Mouse (Mus musculus) intestine, embryonic 14.5 days (tissue): Measurements from ENCODE around the gene Galns. TPM values are rescaled to one million over a fixed set of nuclear protein-coding genes. Genes with fewer than 3 reads are reported as not detected.

ENCODE experiments used
- ATAC-seq: fragments of 200-750 bp; cut with Nextera tagmentation; replicated peaks from 2 replicates; pipeline ENCODE4 v1.8.0; 2017; ENCODE audit warnings: low read depth, moderate number of reproducible peaks, moderate TSS enrichment, moderate library complexity; ENCODE audit not compliant: low FRiP score, low TSS enrichment
- DNase-seq: peaks from one replicate; pipeline ENCODE4 v3.0.0-alpha.2; 2018; ENCODE audit warnings: low spot score
- H3K27ac ChIP-seq: fragments of 300-500 bp; sonication (generic); 2 replicates; pipeline ENCODE4 v1.5.1; 2014; ENCODE audit warnings: low read depth, mild to moderate bottlenecking, control low read depth
- H3K27me3 ChIP-seq: fragments of 300-500 bp; sonication (generic); replicated peaks from 2 replicates; pipeline ENCODE4 v1.6.1; 2014; ENCODE audit warnings: low read length, control low read depth; ENCODE audit not compliant: control insufficient read depth, insufficient read depth
- H3K36me3 ChIP-seq: fragments of 300-500 bp; sonication (generic); 2 replicates; pipeline ENCODE4 v1.6.1; 2014; ENCODE audit warnings: low read length, control low read depth; ENCODE audit not compliant: control insufficient read depth, insufficient read depth
- H3K4me1 ChIP-seq: fragments of 300-500 bp; sonication (generic); replicated peaks from 2 replicates; pipeline ENCODE4 v1.6.1; 2014; ENCODE audit warnings: low read length, control low read depth, mixed read lengths; ENCODE audit not compliant: control insufficient read depth, insufficient read depth
- H3K4me2 ChIP-seq: fragments of 300-500 bp; sonication (generic); 2 replicates; pipeline ENCODE4 v1.6.1; 2014; ENCODE audit warnings: low read length
- H3K4me3 ChIP-seq: fragments of 300-500 bp; sonication (generic); 2 replicates; pipeline ENCODE4 v1.5.1; 2014; ENCODE audit warnings: low read depth, low read length, control low read depth, mixed read lengths
- H3K9ac ChIP-seq: fragments of 300-500 bp; sonication (generic); 2 replicates; pipeline ENCODE4 v1.6.1; 2014; ENCODE audit warnings: mild to moderate bottlenecking, low read length
- H3K9me3 ChIP-seq: fragments of 300-500 bp; sonication (generic); 2 replicates; pipeline ENCODE4 v1.6.1; 2016; ENCODE audit warnings: low read length, control low read depth; ENCODE audit not compliant: control insufficient read depth
- WGBS: fragments of 180-500 bp; shearing (Covaris S2); extraction: QIAGEN DNeasy Blood & Tissue Kit; methylation state at CpG from one replicate; pipeline ENCODE4 v1.1.7; 2014; 5-methylcytosine and 5-hydroxymethylcytosine counted together
- polyA plus RNA-seq: library from polyadenylated mRNA; unstranded; fragments of >200 nt; fragmentation: Nextera tagmentation; extraction: Ambion mirVana; gene quantifications from 2 replicates; pipeline ENCODE4 v1.2.1, GENCODE M21; 2014

Gene Galns
- polyA plus RNA-seq, 1 experiment from 2014 or later: 12.2 TPM

GRCm38 (mm10) chr8:122610612-122611277 is 518 bp downstream of the Galns start:
- Histone ChIP-seq H3K4me3 (peak overlapping the region; percentile 70), H3K9ac (peak overlapping the region; percentile 59), H3K27me3 (no peaks in the 10 kb centered on the region), H3K36me3 (peaks cover 9% of the 10 kb centered on the region; the same call in 1 of the 2 replicates), H3K27ac (peak overlapping the region; percentile 57; the same call in 1 of the 2 replicates), H3K4me1 (peaks cover 10% of the 10 kb centered on the region; the same call in 1 of the 2 replicates), H3K4me2 (peak overlapping the region; percentile 93), H3K9me3 (no peaks in the 10 kb centered on the region)
- DNase-seq: no peak
- no peak; the same call in 1 of the 2 replicates for ATAC-seq
- 6% methylated on average over 20 of the region's 20 CpGs for WGBS

- Histone ChIP-seq H3K4me3 (no peak overlapping the region), H3K27me3 (no peaks in the 10 kb centered on the region)
Observed at GRCm38 (mm10) chr8:122610209-122610608, 1.1 kb downstream of the Galns start.

GRCm38 (mm10) chr8:122606810-122607209 is 4.5 kb downstream of the Galns start:
- no peak overlapping the region for H3K9ac ChIP-seq
- H3K27ac ChIP-seq: no peak overlapping the region
- no peak overlapping the region for H3K4me2 ChIP-seq
- no peak overlapping the region for H3K4me3 ChIP-seq
- no peak for DNase-seq
- H3K36me3 ChIP-seq: no peaks in the 10 kb centered on the region
- ATAC-seq: no peak
- H3K9me3 ChIP-seq: no peaks in the 10 kb centered on the region
- H3K4me1 ChIP-seq: no peaks in the 10 kb centered on the region; the same call in 1 of the 2 replicates
- H3K27me3 ChIP-seq: no peaks in the 10 kb centered on the region
- WGBS: 88% methylated on average over 11 of the region's 12 CpGs

More at GRCm38 (mm10) chr8:122610209-122610608, 1.1 kb downstream of the Galns start:
- 64% methylated on average over 4 of the region's 4 CpGs for WGBS
- Histone ChIP-seq H3K4me2 (peak overlapping the region; percentile 93), H3K9ac (no peak overlapping the region), H3K9me3 (no peaks in the 10 kb centered on the region), H3K27ac (no peak overlapping the region), H3K4me1 (peaks cover 10% of the 10 kb centered on the region; the same call in 1 of the 2 replicates), H3K36me3 (peaks cover 4% of the 10 kb centered on the region; the same call in 1 of the 2 replicates)
- ATAC-seq (no peak), DNase-seq (no peak)

- no peak overlapping the region for H3K9ac ChIP-seq
- H3K36me3 ChIP-seq: no peaks in the 10 kb centered on the region
- H3K27me3 ChIP-seq: no peaks in the 10 kb centered on the region
- H3K9me3 ChIP-seq: no peaks in the 10 kb centered on the region
- DNase-seq: no peak
- H3K4me3 ChIP-seq: no peak overlapping the region
- whole genome bisulfite sequencing: 73% methylated on average over 4 of the region's 4 CpGs
- H3K4me1 ChIP-seq: no peaks in the 10 kb centered on the region; the same call in 1 of the 2 replicates
- no peak overlapping the region for H3K4me2 ChIP-seq
- ATAC-seq: no peak
- H3K27ac ChIP-seq: no peak overlapping the region
Observed at GRCm38 (mm10) chr8:122605367-122605766, 5.9 kb downstream of the Galns start.

- Histone ChIP-seq H3K4me1 (no peaks in the 10 kb centered on the region), H3K4me2 (no peak overlapping the region), H3K9ac (no peak overlapping the region), H3K4me3 (no peak overlapping the region), H3K27ac (no peak overlapping the region), H3K36me3 (no peaks in the 10 kb centered on the region), H3K9me3 (no peaks in the 10 kb centered on the region), H3K27me3 (no peaks in the 10 kb centered on the region)
- DNase-seq: no peak
- ATAC-seq: no peak
- WGBS: 42% methylated on average over 1 of the region's 1 CpGs
Observed at GRCm38 (mm10) chr8:122604640-122605039, 6.6 kb downstream of the Galns start.

- no peak for DNase-seq
- Histone ChIP-seq H3K27me3 (no peaks in the 10 kb centered on the region), H3K9me3 (no peaks in the 10 kb centered on the region), H3K4me1 (no peaks in the 10 kb centered on the region), H3K9ac (no peak overlapping the region), H3K4me3 (no peak overlapping the region), H3K27ac (no peak overlapping the region), H3K4me2 (no peak overlapping the region), H3K36me3 (0 out of 2 replicates have a peak, but pooled peaks cover 3% of the 10 kb centered on the region)
- 96% methylated on average over 9 of the region's 9 CpGs for WGBS
- ATAC-seq: no peak
Observed at GRCm38 (mm10) chr8:122600666-122601065, 10.6 kb downstream of the Galns start.

- Histone ChIP-seq H3K9ac (no peak overlapping the region), H3K36me3 (peaks cover 14% of the 10 kb centered on the region; the same call in 1 of the 2 replicates), H3K27ac (no peak overlapping the region), H3K4me2 (no peak overlapping the region), H3K27me3 (no peaks in the 10 kb centered on the region), H3K9me3 (no peaks in the 10 kb centered on the region), H3K4me3 (no peak overlapping the region), H3K4me1 (no peaks in the 10 kb centered on the region)
- DNase-seq: no peak
- WGBS: 54% methylated on average over 4 of the region's 4 CpGs
- ATAC-seq: no peak
Observed at GRCm38 (mm10) chr8:122596031-122596430, 15.2 kb downstream of the Galns start.

GRCm38 (mm10) chr8:122593783-122594507 is 17.3 kb downstream of the Galns start:
- H3K9ac ChIP-seq: no peak overlapping the region
- DNase-seq (no peak), ATAC-seq (no peak)
- H3K27me3 ChIP-seq: no peaks in the 10 kb centered on the region
- no peak overlapping the region for H3K27ac ChIP-seq
- H3K4me1 ChIP-seq: no peaks in the 10 kb centered on the region
- 70% methylated on average over 19 of the region's 19 CpGs for WGBS
- H3K4me3 ChIP-seq: no peak overlapping the region
- peaks cover 11% of the 10 kb centered on the region; the same call in 1 of the 2 replicates for H3K36me3 ChIP-seq
- no peak overlapping the region for H3K4me2 ChIP-seq
- no peaks in the 10 kb centered on the region for H3K9me3 ChIP-seq
